Mouse (Mus musculus): ENCODE results near the gene H2-Oa. TPM values are rescaled to one million over a fixed set of nuclear protein-coding genes. Genes with fewer than 3 reads are reported as not detected.

H2-Oa gene
- polyA plus RNA-seq, 1 experiment, result 228 TPM

DNA sequence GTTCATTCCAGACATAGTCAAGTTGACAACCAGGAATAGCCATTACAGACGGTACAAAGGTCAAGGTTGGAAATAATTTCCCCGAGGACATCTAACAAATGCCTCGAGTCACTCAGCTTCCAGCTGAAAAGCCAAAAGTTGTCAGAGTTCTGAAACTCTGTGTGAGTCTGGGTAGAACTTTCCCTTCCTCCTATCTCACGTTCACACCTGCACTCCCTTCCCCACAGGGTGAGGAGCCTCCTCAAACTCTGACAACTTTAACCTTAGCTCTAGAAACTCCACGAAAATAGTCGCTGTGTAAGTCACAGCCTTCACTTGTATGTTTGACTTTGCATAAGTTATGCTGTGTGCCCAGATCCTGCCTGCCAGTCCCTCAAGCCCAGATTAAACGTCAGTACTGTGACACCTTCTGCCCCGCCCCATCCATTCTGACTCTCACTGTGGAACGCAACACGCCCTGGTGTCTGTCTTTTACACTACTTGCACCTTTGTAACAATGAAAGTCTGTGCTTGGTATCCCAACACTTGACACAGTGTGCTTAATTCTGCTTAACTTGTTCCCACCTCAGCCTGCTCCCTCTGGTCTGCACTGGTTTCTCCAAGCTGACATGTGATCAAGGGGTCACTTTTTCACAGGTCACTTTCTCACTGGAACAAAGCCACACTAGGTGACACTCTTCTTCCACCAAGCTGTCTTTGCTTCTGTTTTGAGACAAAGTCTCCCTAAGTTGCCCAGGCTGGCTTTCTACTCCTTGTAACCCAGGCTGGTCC, 6.8 kb downstream of the H2-Oa start:
- Histone ChIP-seq H3K27ac (ENCODE audit: insufficient read depth, low read length) (peak overlapping the region; percentile 28; the same call in 1 of the 2 replicates), H3K36me3 (ENCODE audit: control insufficient read depth, insufficient read depth, low read length) (peaks cover 9% of the 10 kb centered on the region), H3K4me1 (ENCODE audit: control insufficient read depth, insufficient read depth, insufficient read length) (peaks cover 24% of the 10 kb centered on the region; the same call in 1 of the 2 replicates), H3K4me3 (ENCODE audit: extremely low read depth, insufficient read depth, insufficient read length) (no peak overlapping the region), H3K27me3 (ENCODE audit: control insufficient read depth, insufficient read depth, low read length) (no peaks in the 10 kb centered on the region)
- no peak for TF ChIP-seq POLR2A (IDR thresholded peaks at IDR 0.05; ENCODE audit: low read depth, low read length)
- TF ChIP-seq CTCF (IDR thresholded peaks at IDR 0.05; ENCODE audit: extremely low read depth, insufficient read depth, insufficient read length, insufficient replicate concordance), result no peak
- 42% methylated on average over 10 of the region's 10 CpGs for WGBS
- DNase-seq (ENCODE audit: low read depth in 1 of 2, low spot score in 2 of 2), result no peak

GRCm38 (mm10) chr17:34099531-34099930, 7.4 kb downstream of the H2-Oa start:
- no peak overlapping the region for H3K4me3 ChIP-seq (ENCODE audit: extremely low read depth, insufficient read depth, insufficient read length)
- 91% methylated on average over 5 of the region's 5 CpGs for WGBS
- DNase-seq (ENCODE audit: low read depth in 1 of 2, low spot score in 2 of 2), result no peak
- no peaks in the 10 kb centered on the region for H3K27me3 ChIP-seq (ENCODE audit: control insufficient read depth, insufficient read depth, low read length)
- H3K27ac ChIP-seq (ENCODE audit: insufficient read depth, low read length), result no peak overlapping the region
- peaks cover 19% of the 10 kb centered on the region; the same call in 1 of the 2 replicates for H3K4me1 ChIP-seq (ENCODE audit: control insufficient read depth, insufficient read depth, insufficient read length)
- TF ChIP-seq CTCF (IDR thresholded peaks at IDR 0.05; ENCODE audit: extremely low read depth, insufficient read depth, insufficient read length, insufficient replicate concordance) (no peak), POLR2A (IDR thresholded peaks at IDR 0.05; ENCODE audit: low read depth, low read length) (no peak)
- peaks cover 6% of the 10 kb centered on the region for H3K36me3 ChIP-seq (ENCODE audit: control insufficient read depth, insufficient read depth, low read length)

DNA sequence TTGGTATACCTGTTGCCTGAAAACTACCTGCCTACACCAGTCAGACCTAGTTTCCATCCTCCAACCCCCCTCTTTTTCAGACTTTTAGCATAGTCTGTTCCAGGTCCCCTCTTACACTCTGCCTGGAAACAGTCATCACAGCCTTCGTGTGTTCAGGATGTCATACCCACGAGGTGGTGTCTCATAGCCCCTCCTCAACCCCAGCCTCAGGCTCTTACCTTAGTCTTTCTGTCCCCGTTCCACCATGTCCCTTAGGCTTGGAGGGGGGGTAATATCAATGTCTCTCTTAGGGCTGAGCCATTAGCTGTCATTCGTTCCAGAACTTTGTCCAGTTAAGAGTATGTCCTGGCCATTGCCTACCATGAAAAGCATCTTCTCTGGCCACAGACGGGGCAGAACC, 9.0 kb downstream of the H2-Oa start:
- Histone ChIP-seq H3K4me1 (ENCODE audit: control insufficient read depth, insufficient read depth, insufficient read length) (peaks cover 16% of the 10 kb centered on the region; the same call in 1 of the 2 replicates), H3K27me3 (ENCODE audit: control insufficient read depth, insufficient read depth, low read length) (no peaks in the 10 kb centered on the region), H3K27ac (ENCODE audit: insufficient read depth, low read length) (peak overlapping the region; percentile 97), H3K36me3 (ENCODE audit: control insufficient read depth, insufficient read depth, low read length) (no peaks in the 10 kb centered on the region), H3K4me3 (ENCODE audit: extremely low read depth, insufficient read depth, insufficient read length) (no peak overlapping the region; the same call in 1 of the 2 replicates)
- TF ChIP-seq POLR2A (IDR thresholded peaks at IDR 0.05; ENCODE audit: low read depth, low read length) (no peak), CTCF (IDR thresholded peaks at IDR 0.05; ENCODE audit: extremely low read depth, insufficient read depth, insufficient read length, insufficient replicate concordance) (no peak)
- DNase-seq (ENCODE audit: low read depth in 1 of 2, low spot score in 2 of 2), result no peak
- 21% methylated on average over 5 of the region's 5 CpGs for WGBS

DNA sequence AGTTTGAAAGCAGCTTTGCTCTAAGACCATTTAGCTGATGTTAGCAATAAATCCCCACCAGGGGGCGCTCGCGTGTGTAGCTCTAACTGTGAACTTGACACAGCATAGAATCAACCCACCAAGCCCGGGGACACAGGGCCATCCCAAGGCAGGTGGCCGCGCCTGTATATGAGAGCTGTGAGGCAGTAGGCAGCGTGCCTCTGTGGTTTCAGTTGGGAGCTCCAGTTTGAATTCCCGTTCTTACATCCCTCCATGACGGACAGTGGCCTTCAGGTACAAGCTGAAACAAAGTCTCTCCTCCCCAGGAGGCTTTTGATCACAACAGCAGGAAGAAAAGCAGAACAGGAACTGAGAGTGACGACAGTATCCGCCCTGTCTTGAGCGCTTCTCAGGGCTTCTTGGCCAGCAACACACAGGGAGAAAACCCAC, 9.5 kb downstream of the H2-Oa start:
- Histone ChIP-seq H3K27ac (ENCODE audit: insufficient read depth, low read length) (peak overlapping the region; percentile 97), H3K27me3 (ENCODE audit: control insufficient read depth, insufficient read depth, low read length) (no peaks in the 10 kb centered on the region), H3K4me1 (ENCODE audit: control insufficient read depth, insufficient read depth, insufficient read length) (peaks cover 16% of the 10 kb centered on the region; the same call in 1 of the 2 replicates), H3K36me3 (ENCODE audit: control insufficient read depth, insufficient read depth, low read length) (no peaks in the 10 kb centered on the region), H3K4me3 (ENCODE audit: extremely low read depth, insufficient read depth, insufficient read length) (peak overlapping the region; percentile 65)
- WGBS, result under 1% methylated on average over 12 of the region's 12 CpGs
- peak; percentile 91 to 93 for DNase-seq (ENCODE audit: low read depth in 1 of 2, low spot score in 2 of 2)
- peak; percentile 71; the same call in 1 of the 2 replicates for TF ChIP-seq POLR2A (IDR thresholded peaks at IDR 0.05; ENCODE audit: low read depth, low read length)
- TF ChIP-seq CTCF (IDR thresholded peaks at IDR 0.05; ENCODE audit: extremely low read depth, insufficient read depth, insufficient read length, insufficient replicate concordance), result peak; percentile 68; the same call in 1 of the 2 replicates

DNA sequence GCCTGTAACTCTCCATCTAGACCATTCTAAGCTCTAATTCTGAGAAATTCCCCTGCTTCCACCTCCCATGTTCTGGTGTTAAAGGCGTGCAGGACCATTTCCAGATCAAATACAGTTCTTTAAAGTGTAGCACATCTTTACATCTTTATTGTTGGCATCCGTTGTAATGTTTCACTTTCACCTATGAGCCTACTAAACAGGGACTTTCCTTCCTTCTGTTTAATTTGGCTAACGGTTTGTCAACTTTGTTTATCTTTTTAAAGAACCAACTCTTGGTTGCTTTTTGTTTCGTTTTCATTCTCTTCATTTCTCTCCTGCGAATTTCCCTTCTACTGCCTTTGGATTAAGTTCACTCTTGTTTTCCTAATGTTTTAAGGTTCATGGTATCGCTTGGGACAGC, 10.7 kb downstream of the H2-Oa start:
- no peaks in the 10 kb centered on the region for H3K27me3 ChIP-seq (ENCODE audit: control insufficient read depth, insufficient read depth, low read length)
- H3K36me3 ChIP-seq (ENCODE audit: control insufficient read depth, insufficient read depth, low read length), result no peaks in the 10 kb centered on the region
- peak overlapping the region; percentile 52 for H3K4me3 ChIP-seq (ENCODE audit: extremely low read depth, insufficient read depth, insufficient read length)
- peak overlapping the region; percentile 97 for H3K27ac ChIP-seq (ENCODE audit: insufficient read depth, low read length)
- 1% methylated on average over 6 of the region's 6 CpGs for WGBS
- TF ChIP-seq CTCF (IDR thresholded peaks at IDR 0.05; ENCODE audit: extremely low read depth, insufficient read depth, insufficient read length, insufficient replicate concordance) (no peak), POLR2A (IDR thresholded peaks at IDR 0.05; ENCODE audit: low read depth, low read length) (no peak)
- DNase-seq (ENCODE audit: low read depth in 1 of 2, low spot score in 2 of 2), result no peak
- H3K4me1 ChIP-seq (ENCODE audit: control insufficient read depth, insufficient read depth, insufficient read length), result peaks cover 16% of the 10 kb centered on the region; the same call in 1 of the 2 replicates

DNA sequence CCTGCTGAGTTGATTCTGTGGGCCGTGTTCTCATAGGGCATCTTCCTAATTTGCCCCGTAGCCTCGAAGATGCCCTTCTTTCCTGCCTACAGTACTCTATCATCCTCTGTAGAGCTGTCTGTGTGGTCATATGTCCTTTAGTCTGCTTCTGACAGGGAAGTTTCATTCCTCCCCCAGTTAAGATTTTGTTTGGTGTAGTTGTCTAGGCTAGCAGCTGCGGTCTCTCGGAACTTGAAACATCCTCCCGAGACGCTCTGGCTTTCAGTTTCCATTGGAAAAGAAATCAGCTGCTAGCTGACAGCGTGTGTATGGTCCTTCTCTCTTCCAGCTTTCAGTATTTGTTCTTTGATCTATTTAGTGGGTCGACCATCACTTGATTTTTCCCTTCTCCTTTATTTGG, 12.7 kb downstream of the H2-Oa start:
- H3K4me1 ChIP-seq (ENCODE audit: control insufficient read depth, insufficient read depth, insufficient read length), result peaks cover 16% of the 10 kb centered on the region; the same call in 1 of the 2 replicates
- H3K36me3 ChIP-seq (ENCODE audit: control insufficient read depth, insufficient read depth, low read length), result no peaks in the 10 kb centered on the region
- WGBS, result 68% methylated on average over 9 of the region's 9 CpGs
- no peak overlapping the region for H3K27ac ChIP-seq (ENCODE audit: insufficient read depth, low read length)
- no peak overlapping the region for H3K4me3 ChIP-seq (ENCODE audit: extremely low read depth, insufficient read depth, insufficient read length)
- no peak for TF ChIP-seq CTCF (IDR thresholded peaks at IDR 0.05; ENCODE audit: extremely low read depth, insufficient read depth, insufficient read length, insufficient replicate concordance)
- no peak for TF ChIP-seq POLR2A (IDR thresholded peaks at IDR 0.05; ENCODE audit: low read depth, low read length)
- no peak for DNase-seq (ENCODE audit: low read depth in 1 of 2, low spot score in 2 of 2)
- no peaks in the 10 kb centered on the region for H3K27me3 ChIP-seq (ENCODE audit: control insufficient read depth, insufficient read depth, low read length)

- no peak for TF ChIP-seq POLR2A (IDR thresholded peaks at IDR 0.05; ENCODE audit: low read depth, low read length)
- no peak for TF ChIP-seq CTCF (IDR thresholded peaks at IDR 0.05; ENCODE audit: extremely low read depth, insufficient read depth, insufficient read length, insufficient replicate concordance)
- H3K36me3 ChIP-seq (ENCODE audit: control insufficient read depth, insufficient read depth, low read length), result peaks cover 8% of the 10 kb centered on the region
- H3K4me3 ChIP-seq (ENCODE audit: extremely low read depth, insufficient read depth, insufficient read length), result no peak overlapping the region
- H3K27ac ChIP-seq (ENCODE audit: insufficient read depth, low read length), result no peak overlapping the region
- 91% methylated on average over 7 of the region's 7 CpGs for whole genome bisulfite sequencing
- no peak for DNase-seq (ENCODE audit: low read depth in 1 of 2, low spot score in 2 of 2)
- no peaks in the 10 kb centered on the region for H3K27me3 ChIP-seq (ENCODE audit: control insufficient read depth, insufficient read depth, low read length)
- H3K4me1 ChIP-seq (ENCODE audit: control insufficient read depth, insufficient read depth, insufficient read length), result peaks cover 12% of the 10 kb centered on the region; the same call in 1 of the 2 replicates
Measured at GRCm38 (mm10) chr17:34106555-34106954, 14.4 kb downstream of the H2-Oa start.
